Mouse (Mus musculus) MEL (cell line): ENCODE results near the gene Antxr1. TPM values are rescaled to one million over a fixed set of nuclear protein-coding genes. Genes with fewer than 3 reads are reported as not detected.

ENCODE experiments used
- DNase-seq: peaks from one replicate; pipeline ENCODE4 v3.0.0; 2011; ENCODE audit warnings: low read depth, low spot score
- H3K27ac ChIP-seq: 2 replicates; pipeline ENCODE4 v1.5.1; 2012; ENCODE audit warnings: low read depth, mild to moderate bottlenecking, control low read depth, low read length, moderate library complexity; ENCODE audit not compliant: control insufficient read depth
- H3K27me3 ChIP-seq, 2 experiments: fragments of 150-350 bp in 1 of 2; sonication (generic) in 1 of 2; 2 replicates each; pipeline ENCODE4 v1.6.1; 2012; ENCODE audit warnings: low read length in 2 of 2, mild to moderate bottlenecking in 2 of 2, improper control_type of control experiment in 1 of 2, moderate library complexity in 1 of 2; ENCODE audit not compliant: insufficient read depth in 2 of 2, control insufficient read depth in 1 of 2
- H3K36me3 ChIP-seq, 2 experiments: 2 replicates each; pipeline ENCODE4 v1.6.1; 2012 to 2014; ENCODE audit warnings: low read length in 2 of 2, improper control_type of control experiment in 1 of 2, inconsistent platforms in 1 of 2, mild to moderate bottlenecking in 1 of 2; ENCODE audit not compliant: insufficient read depth in 2 of 2, control insufficient read depth in 1 of 2
- H3K4me1 ChIP-seq, 2 experiments: fragments of 150-350 bp in 1 of 2; sonication (generic) in 1 of 2; 2 replicates each; pipeline ENCODE4 v1.6.1; 2012; ENCODE audit warnings: low read length in 2 of 2, improper control_type of control experiment in 1 of 2, mild to moderate bottlenecking in 1 of 2; ENCODE audit not compliant: insufficient read depth in 2 of 2, control insufficient read depth in 1 of 2
- H3K4me3 ChIP-seq, 2 experiments: fragments of 150-350 bp in 1 of 2; sonication (generic) in 1 of 2; 2 replicates each; pipeline ENCODE4 v1.5.1; 2012; ENCODE audit warnings: low read depth in 2 of 2, low read length in 2 of 2, mild to moderate bottlenecking in 2 of 2, moderate library complexity in 2 of 2, control low read depth in 1 of 2, improper control_type of control experiment in 1 of 2; ENCODE audit not compliant: control insufficient read depth in 1 of 2, insufficient read depth in 1 of 2
- H3K79me2 ChIP-seq: 2 replicates; pipeline ENCODE4 v1.6.1; 2012; ENCODE audit warnings: mild to moderate bottlenecking, low read length, moderate library complexity; ENCODE audit not compliant: control insufficient read depth, poor library complexity, insufficient read depth
- H3K9ac ChIP-seq: 2 replicates; pipeline ENCODE4 v1.6.1; 2012; ENCODE audit warnings: low read depth, mild to moderate bottlenecking, control low read depth, low read length, moderate library complexity; ENCODE audit not compliant: control insufficient read depth, poor library complexity, severe bottlenecking
- H3K9me3 ChIP-seq: fragments of 150-350 bp; sonication (generic); replicated peaks from 2 replicates; pipeline ENCODE4 v1.6.1; 2012; ENCODE audit warnings: mild to moderate bottlenecking, low read length, improper control_type of control experiment, moderate library complexity; ENCODE audit not compliant: insufficient read depth
- CHD2 ChIP-seq: IDR thresholded peaks from 2 replicates; pipeline ENCODE4 v1.6.1; 2011; ENCODE audit warnings: low read length, improper control_type of control experiment
- CTCF ChIP-seq, 3 experiments: IDR thresholded peaks in 2 of 3; conservative IDR thresholded peaks in 1 of 3; 2 replicates each; pipeline ENCODE4 v1.5.1; 2011 to 2012; ENCODE audit warnings: low read length in 3 of 3, low read depth in 2 of 3, mild to moderate bottlenecking in 2 of 3, improper control_type of control experiment in 1 of 3, inconsistent platforms in 1 of 3, mixed read lengths in 1 of 3, moderate library complexity in 1 of 3; ENCODE audit not compliant: control insufficient read depth in 1 of 3, insufficient read depth in 1 of 3, poor library complexity in 1 of 3, severe bottlenecking in 1 of 3
- E2F4 ChIP-seq: IDR thresholded peaks from 2 replicates; pipeline ENCODE4 v1.6.1; 2011; ENCODE audit warnings: low read depth, low read length, improper control_type of control experiment, borderline replicate concordance
- ELF1 ChIP-seq: IDR thresholded peaks from 2 replicates; pipeline ENCODE4 v1.6.1; 2014; ENCODE audit warnings: low read depth, mild to moderate bottlenecking, inconsistent platforms, low read length, improper control_type of control experiment, moderate library complexity
- EP300 ChIP-seq, 2 experiments: IDR thresholded peaks; 2 replicates each; pipeline ENCODE4 v1.6.1; 2011; ENCODE audit warnings: improper control_type of control experiment in 2 of 2, low read length in 2 of 2, low read depth in 1 of 2, mild to moderate bottlenecking in 1 of 2
- GATA1 ChIP-seq: IDR thresholded peaks from 2 replicates; pipeline ENCODE4 v1.6.1; 2011; ENCODE audit warnings: low read depth, low read length, improper control_type of control experiment
- KAT2A ChIP-seq: conservative IDR thresholded peaks from 2 replicates; pipeline ENCODE4 v1.6.1; 2012; ENCODE audit warnings: low read depth, low read length, improper control_type of control experiment, inconsistent platforms
- MAFK ChIP-seq: IDR thresholded peaks from 2 replicates; pipeline ENCODE4 v1.6.1; 2011; ENCODE audit warnings: low read depth, mild to moderate bottlenecking, low read length, improper control_type of control experiment, borderline replicate concordance
- NRF1 ChIP-seq: IDR thresholded peaks from 2 replicates; pipeline ENCODE4 v1.6.1; 2014; ENCODE audit warnings: low read depth, mild to moderate bottlenecking, inconsistent platforms, low read length, improper control_type of control experiment, moderate library complexity; ENCODE audit not compliant: poor library complexity, insufficient read depth, severe bottlenecking
- POLR2A ChIP-seq, 2 experiments: IDR thresholded peaks; 2 replicates each; pipeline ENCODE4 v1.6.1; 2011 to 2012; ENCODE audit warnings: low read length in 2 of 2, mild to moderate bottlenecking in 2 of 2, control low read depth in 1 of 2, improper control_type of control experiment in 1 of 2, low read depth in 1 of 2, moderate library complexity in 1 of 2; ENCODE audit not compliant: control insufficient read depth in 1 of 2, insufficient read depth in 1 of 2, poor library complexity in 1 of 2
- POLR2AphosphoS2 ChIP-seq: IDR thresholded peaks from 2 replicates; pipeline ENCODE4 v1.6.1; 2011; ENCODE audit warnings: low read length, improper control_type of control experiment
- RCOR1 ChIP-seq: IDR thresholded peaks from 2 replicates; pipeline ENCODE4 v1.6.1; 2012; ENCODE audit warnings: low read depth, mild to moderate bottlenecking, inconsistent platforms, low read length, improper control_type of control experiment
- SMC3 ChIP-seq: IDR thresholded peaks from 2 replicates; pipeline ENCODE4 v1.6.1; 2011; ENCODE audit warnings: low read depth, low read length, improper control_type of control experiment
- TAL1 ChIP-seq: IDR thresholded peaks from 2 replicates; pipeline ENCODE4 v1.6.1; 2012; ENCODE audit warnings: mild to moderate bottlenecking, inconsistent platforms, low read length, moderate library complexity, mixed read lengths
- USF1 ChIP-seq: IDR thresholded peaks from 2 replicates; pipeline ENCODE4 v1.6.1; 2014; ENCODE audit warnings: low read depth, mild to moderate bottlenecking, inconsistent platforms, low read length, improper control_type of control experiment, moderate library complexity
- ZKSCAN1 ChIP-seq: IDR thresholded peaks from 2 replicates; pipeline ENCODE4 v1.6.1; 2012; ENCODE audit warnings: low read depth, mild to moderate bottlenecking, inconsistent platforms, low read length, improper control_type of control experiment, moderate library complexity
- polyA plus RNA-seq, 2 experiments: library from polyadenylated mRNA; stranded (reverse) in 1 of 2; unstranded in 1 of 2; fragments of >175 nt in 1 of 2; fragments of >200 nt in 1 of 2; gene quantifications; 2 replicates each; pipeline versions ENCODE4 v1.2.1 to v1.2.4; 2012; ENCODE audit warnings: low replicate concordance in 2 of 2, low read depth in 1 of 2; ENCODE audit not compliant: insufficient read length in 2 of 2, insufficient read depth in 1 of 2, missing spikeins in 1 of 2
- total RNA-seq: library from RNA; depleted of rRNA; stranded (reverse); fragments of 300-350 nt; gene quantifications from 2 replicates; pipeline ENCODE4 v1.2.3, GENCODE M21; 2012

The Antxr1 gene
- total and polyA plus RNA-seq, 3 experiments = 0.10 TPM; not detected in 2

- Histone ChIP-seq H3K79me2 (no peaks in the 10 kb centered on the region), H3K4me1 (no peaks in the 10 kb centered on the region), H3K27me3 (peaks cover 3 to 8% of the 10 kb centered on the region in 2 experiments; a peak in 2 of 4 replicates), H3K36me3 (no peaks in the 10 kb centered on the region), H3K9me3 (no peaks in the 10 kb centered on the region), H3K27ac (no peak overlapping the region), H3K9ac (no peak overlapping the region), H3K4me3 (no peak overlapping the region)
- DNase-seq = no peak
- TF ChIP-seq GATA1 = no peak
- no peak for TF ChIP-seq EP300 (IDR thresholded peaks at IDR 0.05; ENCODE audit: low read depth in 1 of 2, low read length in 2 of 2)
- no peak for TF ChIP-seq USF1
- TF ChIP-seq E2F4 = no peak
- no peak for TF ChIP-seq CTCF (IDR thresholded peaks at IDR 0.05 in 2 of 3, conservative IDR thresholded peaks at IDR 0.05 in 1 of 3; ENCODE audit: control insufficient read depth in 1 of 3, insufficient read depth in 1 of 3, low read depth in 2 of 3, low read length in 3 of 3, poor library complexity in 1 of 3, severe bottlenecking in 1 of 3)
- TF ChIP-seq KAT2A = no peak
- no peak for TF ChIP-seq NRF1
- TF ChIP-seq TAL1 = no peak
- TF ChIP-seq RCOR1 = no peak
- TF ChIP-seq SMC3 = no peak
- TF ChIP-seq MAFK = no peak
- TF ChIP-seq POLR2AphosphoS2 = no peak
- no peak for TF ChIP-seq ZKSCAN1
Measured at GRCm38 (mm10) chr6:87244117-87245100, 91.2 kb downstream of the Antxr1 start.

DNA sequence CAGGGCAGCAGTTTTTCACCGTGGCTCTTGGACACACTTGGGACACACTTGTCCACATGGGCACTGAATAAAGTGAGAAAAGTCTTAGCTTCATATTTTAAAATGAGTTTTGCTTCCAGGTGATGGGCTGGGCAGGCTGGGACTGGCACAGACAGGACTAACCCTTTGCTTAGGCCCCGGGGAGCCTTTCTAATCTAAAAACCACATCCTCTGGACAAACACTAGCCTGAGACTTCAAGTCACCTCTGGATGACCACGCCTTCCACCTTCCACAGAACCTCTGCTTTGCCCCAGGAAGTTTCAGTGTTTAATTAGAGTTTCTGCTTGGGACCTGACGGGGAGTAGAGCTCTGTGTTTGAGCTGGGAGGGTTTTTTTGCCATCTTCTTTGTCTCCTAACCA, 98.4 kb downstream of the Antxr1 start:
- no peak overlapping the region for H3K9ac ChIP-seq
- H3K27ac ChIP-seq = no peak overlapping the region
- H3K4me3 ChIP-seq = no peak overlapping the region
- no peaks in the 10 kb centered on the region for H3K9me3 ChIP-seq
- TF ChIP-seq POLR2A (IDR thresholded peaks at IDR 0.05; ENCODE audit: control insufficient read depth in 1 of 2, insufficient read depth in 1 of 2, low read depth in 1 of 2, low read length in 2 of 2, poor library complexity in 1 of 2) = no peak
- no peak for TF ChIP-seq ELF1
- no peak for TF ChIP-seq CHD2
- peaks cover 0 to 3% of the 10 kb centered on the region in 2 experiments; a peak in 1 of 4 replicates for H3K27me3 ChIP-seq
- no peak for DNase-seq
- no peaks in the 10 kb centered on the region for H3K36me3 ChIP-seq
- H3K79me2 ChIP-seq = no peaks in the 10 kb centered on the region
- no peaks in the 10 kb centered on the region for H3K4me1 ChIP-seq
